Mouse (Mus musculus): Measurements from ENCODE around the gene Hrnr. TPM values are rescaled to one million over a fixed set of nuclear protein-coding genes. Genes with fewer than 3 reads are reported as not detected.

Hrnr gene
- polyA plus RNA-seq (2017; shearing (Covaris generic)): not detected

GRCm38 (mm10) chr3:93319449-93319848 is at the start of gene Hrnr:
TSS of gene Hrnr (plus strand) at chr3:93319749.

GRCm38 (mm10) chr3:93273223-93273622 is 46.3 kb upstream of the Hrnr start, which contains the start of gene Flg:
TSS of gene Flg (plus strand) at chr3:93273523.

Other genes starting within 250 kb of the Hrnr start
- gene Crnn, start 175.0 kb upstream of the Hrnr start, polyA plus RNA-seq (2017; shearing (Covaris generic)): not detected
- under 1 TPM in 1 of 2 experiments, not detected in 1; 0.07 TPM for gene Flg2, start 122.5 kb upstream of the Hrnr start, polyA plus RNA-seq (2017; shearing (Covaris generic))
- not detected for gene Flg, start 46.2 kb upstream of the Hrnr start, polyA plus RNA-seq (2017; shearing (Covaris generic))
- gene Rptn, start 74.0 kb downstream of the Hrnr start, polyA plus RNA-seq (2017; shearing (Covaris generic)): under 1 TPM in 1 of 2 experiments, not detected in 1; 0.23 TPM
- under 1 TPM in 1 of 2 experiments, not detected in 1; 0.20 TPM for gene Tchh, start 122.6 kb downstream of the Hrnr start, polyA plus RNA-seq (2017; shearing (Covaris generic))
- not detected for gene Tchhl1, start 149.0 kb downstream of the Hrnr start, polyA plus RNA-seq (2017; shearing (Covaris generic))
- 1,000 to 10,000 TPM in 1 of 2 experiments, 100 to 1,000 TPM in 1; 475 to 1,419 TPM for gene S100a11, start 200.7 kb downstream of the Hrnr start, polyA plus RNA-seq (2017; shearing (Covaris generic))
- 1,000 to 10,000 TPM in 1 of 2 experiments, 100 to 1,000 TPM in 1; 590 to 2,365 TPM for gene S100a10, start 235.3 kb downstream of the Hrnr start, polyA plus RNA-seq (2017; shearing (Covaris generic))